Mouse (Mus musculus): ENCODE measurements around the gene Apom. TPM values are rescaled to one million over a fixed set of nuclear protein-coding genes. Genes with fewer than 3 reads are reported as not detected.

Gene Apom
- polyA plus RNA-seq (2014; fragmentation: Illumina TruSeq; extraction: RNeasy Lipid Tissue Mini Kit (QIAGEN cat#74804); ENCODE audit: low read depth, low replicate concordance) = not detected

DNA sequence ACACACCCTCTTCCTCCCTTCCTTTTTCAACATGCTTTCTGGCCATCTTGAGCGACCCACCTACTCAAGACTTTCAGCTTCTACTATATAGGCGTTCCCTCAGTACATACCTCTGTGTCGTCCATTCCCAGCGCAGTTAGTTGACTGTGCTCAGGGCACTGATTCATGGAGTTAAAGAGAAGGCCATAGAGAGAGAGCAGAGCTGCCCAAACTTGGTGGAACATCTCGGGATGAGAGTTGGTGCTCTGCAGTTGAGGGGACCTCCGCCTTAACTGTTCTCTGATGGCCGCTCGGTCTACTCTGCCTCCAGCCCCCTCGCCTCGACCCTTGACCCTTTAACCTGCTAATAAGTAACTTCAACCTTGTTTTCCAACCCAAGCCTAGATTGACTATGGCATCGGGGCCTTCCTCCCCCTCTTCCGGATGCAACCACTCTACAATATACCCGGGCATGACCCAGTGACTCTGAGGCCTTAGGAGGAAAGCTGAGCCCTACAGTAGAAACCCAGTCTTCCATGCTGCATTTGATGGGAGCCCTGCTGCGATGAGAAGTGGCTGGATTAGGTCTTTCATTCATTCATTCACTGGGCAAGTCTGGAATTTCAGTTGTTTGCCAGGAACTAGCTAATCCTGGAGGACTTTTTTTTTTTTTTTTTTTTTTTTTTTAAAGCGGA, at the start of gene Apom:
Gene Apom, minus strand, starts transcription at position 551 of the 674 bp plus-strand sequence.

GRCm38 (mm10) chr17:35175968-35176367, 44.1 kb upstream of the Apom start, which contains the start of gene Aif1:
Gene Aif1 (minus strand): TSS chr17:35176068.

GRCm38 (mm10) chr17:35164568-35165450, 33.0 kb upstream of the Apom start, which contains the start of gene Prrc2a:
Gene Prrc2a (minus strand): TSS chr17:35164897.

GRCm38 (mm10) chr17:35134801-35135590, 3.1 kb upstream of the Apom start, which contains the start of gene Bag6:
Gene Bag6 (plus strand): TSS chr17:35135178.

GRCm38 (mm10) chr17:35126206-35126611, 5.6 kb downstream of the Apom start, which contains the start of gene D17H6S53E:
Gene D17H6S53E (plus strand): TSS chr17:35126373.

GRCm38 (mm10) chr17:35121871-35122303, 10.0 kb downstream of the Apom start, which contains the start of gene Csnk2b:
Gene Csnk2b (minus strand): TSS chr17:35122053.

DNA sequence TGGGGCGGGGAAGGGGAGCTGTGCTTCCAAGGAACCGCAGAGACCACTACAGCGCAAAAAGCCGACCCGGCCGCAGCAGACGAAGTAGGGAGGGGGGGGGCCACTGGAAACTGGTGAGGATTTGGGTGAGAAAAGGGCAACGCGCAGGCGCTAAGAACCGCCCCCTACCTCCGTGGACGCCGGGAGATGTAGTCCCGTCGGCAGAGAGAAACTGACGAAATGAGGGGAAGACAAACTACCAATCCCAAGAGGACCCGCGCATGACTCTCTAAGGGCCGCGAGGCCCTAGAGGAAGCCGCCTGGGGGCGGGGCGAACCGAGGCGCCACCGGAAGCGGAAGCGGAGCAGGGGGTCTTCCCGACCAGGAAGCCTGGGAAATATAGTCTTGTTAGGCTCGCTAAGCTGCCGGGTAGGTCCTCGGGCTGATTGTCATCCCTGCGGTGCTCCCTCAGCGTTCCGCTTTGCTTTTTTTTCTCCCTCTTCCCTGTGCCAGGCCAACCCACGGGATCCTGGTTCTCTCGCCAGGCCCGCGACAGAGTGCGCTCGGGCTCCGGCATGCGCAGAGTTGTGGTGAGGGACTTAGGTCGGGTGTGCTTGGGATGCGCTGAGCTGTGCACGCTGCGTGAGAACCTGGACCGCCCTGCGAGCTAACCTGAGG, 10.6 kb downstream of the Apom start, which contains the start of gene Gpank1:
Gene Gpank1, plus strand, starts transcription at position 313 of the 657 bp plus-strand sequence.

DNA sequence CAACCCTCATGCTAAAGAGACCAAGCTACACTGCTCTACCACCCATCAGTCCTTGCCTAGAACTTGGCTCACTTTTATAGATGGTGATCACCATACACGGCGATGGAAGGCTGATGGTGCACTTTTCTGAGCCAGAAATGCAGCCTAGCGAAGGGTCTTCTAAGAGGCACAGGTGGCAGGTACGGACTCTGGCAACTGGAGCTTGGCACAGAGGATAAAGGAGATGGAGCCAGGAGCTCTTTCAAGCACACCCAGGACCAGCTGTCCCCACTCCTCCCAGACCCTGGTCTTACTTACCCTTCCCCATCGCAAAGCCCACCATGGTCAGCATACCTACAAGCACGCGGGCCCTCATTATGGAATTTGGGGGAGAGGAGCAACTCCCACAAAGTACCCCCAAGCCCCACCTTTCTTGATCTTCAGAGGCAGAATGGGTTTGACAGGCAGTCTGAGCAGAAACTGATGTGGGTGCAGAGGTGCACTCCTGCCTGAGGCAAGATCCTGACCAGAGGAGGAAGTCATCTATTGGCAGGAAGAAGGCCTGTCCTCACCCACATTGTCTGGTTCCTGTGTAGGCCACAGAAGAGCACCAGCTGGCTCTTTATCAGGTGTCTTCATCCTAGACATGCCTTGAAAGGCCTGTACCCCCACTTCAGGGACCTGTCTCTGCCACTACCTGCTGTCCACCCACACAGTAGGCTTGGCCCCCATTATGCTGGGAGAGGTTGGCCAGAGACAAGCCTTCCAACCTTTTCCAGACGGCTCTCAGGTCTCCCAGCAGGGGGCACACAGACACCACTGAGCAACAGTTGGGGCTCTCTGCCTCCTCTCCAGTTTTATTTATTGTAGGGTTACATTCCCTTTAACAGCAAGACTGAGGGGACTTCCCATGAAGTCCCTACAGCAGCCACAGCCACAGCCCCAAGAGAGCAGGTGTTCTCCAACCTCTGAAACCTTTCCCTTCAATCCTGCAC, 16.5 kb downstream of the Apom start, which contains the start of gene Ly6g5b:
Gene Ly6g5b, minus strand, starts transcription at position 383 of the 974 bp plus-strand sequence.

DNA sequence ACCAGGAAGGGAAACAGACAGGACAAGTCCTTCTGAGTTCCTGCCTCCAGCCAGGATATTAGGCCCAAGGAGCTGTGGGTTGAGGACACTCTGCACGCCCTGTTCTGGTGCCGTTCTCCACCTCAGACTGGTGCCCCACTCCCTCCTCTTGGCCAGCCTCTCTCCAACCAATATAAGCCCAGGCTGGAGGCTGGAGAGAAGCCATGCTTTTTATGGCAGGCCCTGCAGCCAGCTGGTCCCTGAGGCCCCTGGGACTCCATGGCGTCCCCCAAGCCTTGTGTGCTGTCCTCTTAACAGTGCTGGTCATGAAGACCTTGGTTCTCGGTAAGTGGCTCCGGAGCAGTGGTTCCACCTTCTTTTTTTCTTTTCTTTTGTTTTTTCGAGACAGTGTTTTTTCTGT, 23.8 kb downstream of the Apom start, which contains the start of gene Ly6g5c:
Gene Ly6g5c, plus strand, starts transcription at position 183 of the 400 bp plus-strand sequence.

GRCm38 (mm10) chr17:35088825-35089644, 42.8 kb downstream of the Apom start, which contains the start of gene Abhd16a:
Gene Abhd16a (plus strand): TSS chr17:35089263.

DNA sequence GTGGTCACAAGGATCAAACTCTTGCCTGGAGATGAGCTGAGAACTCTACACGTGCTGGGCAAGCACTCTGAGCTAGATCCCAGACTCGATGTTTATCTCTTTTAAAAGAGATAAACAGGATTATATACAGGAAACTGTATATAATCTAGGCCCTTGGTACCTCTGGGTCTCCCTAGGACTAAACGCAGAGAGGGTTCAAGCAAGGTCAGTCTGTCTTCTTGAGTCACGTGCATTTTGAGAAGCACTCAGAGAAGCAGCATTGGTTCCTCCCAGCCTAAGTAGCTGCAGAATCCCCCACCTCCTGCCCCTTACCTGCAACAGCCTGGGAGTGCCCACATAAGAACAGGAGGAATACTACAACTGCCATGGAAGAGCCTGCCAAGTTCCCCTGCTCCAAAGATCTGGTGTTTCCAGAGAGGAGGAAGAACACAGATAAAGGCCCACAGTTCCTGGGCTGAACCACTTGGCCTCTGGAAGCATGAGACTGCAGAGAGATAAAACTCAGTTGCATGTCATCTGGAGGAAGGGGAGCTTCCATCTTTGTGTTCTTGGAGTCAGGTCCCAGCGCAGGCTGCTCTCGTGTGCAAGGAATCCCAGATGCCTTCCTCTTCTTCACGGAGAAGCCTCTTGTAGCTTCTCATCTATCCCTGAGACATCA, 46.5 kb downstream of the Apom start, which contains the start of gene Ly6g6f:
Gene Ly6g6f, minus strand, starts transcription at position 403 of the 658 bp plus-strand sequence.

Other genes starting within 250 kb of the Apom start
- 20.2 TPM for gene C2, start 233.8 kb downstream of the Apom start, polyA plus RNA-seq (2014; fragmentation: Illumina TruSeq; extraction: RNeasy Lipid Tissue Mini Kit (QIAGEN cat#74804); ENCODE audit: low read depth, low replicate concordance)
- gene Ehmt2, start 233.6 kb downstream of the Apom start, polyA plus RNA-seq (2014; fragmentation: Illumina TruSeq; extraction: RNeasy Lipid Tissue Mini Kit (QIAGEN cat#74804); ENCODE audit: low read depth, low replicate concordance) = 10.5 TPM
- gene Slc44a4, start 217.6 kb downstream of the Apom start, polyA plus RNA-seq (2014; fragmentation: Illumina TruSeq; extraction: RNeasy Lipid Tissue Mini Kit (QIAGEN cat#74804); ENCODE audit: low read depth, low replicate concordance) = not detected
- 3.5 TPM for gene Neu1, start 200.8 kb downstream of the Apom start, polyA plus RNA-seq (2014; fragmentation: Illumina TruSeq; extraction: RNeasy Lipid Tissue Mini Kit (QIAGEN cat#74804); ENCODE audit: low read depth, low replicate concordance)
- 46.5 TPM for gene Hspa1b, start 172.8 kb downstream of the Apom start, polyA plus RNA-seq (2014; fragmentation: Illumina TruSeq; extraction: RNeasy Lipid Tissue Mini Kit (QIAGEN cat#74804); ENCODE audit: low read depth, low replicate concordance)
- not detected for gene Gm20481, start 162.1 kb downstream of the Apom start, polyA plus RNA-seq (2014; fragmentation: Illumina TruSeq; extraction: RNeasy Lipid Tissue Mini Kit (QIAGEN cat#74804); ENCODE audit: low read depth, low replicate concordance)
- gene Hspa1a, start 159.9 kb downstream of the Apom start, polyA plus RNA-seq (2014; fragmentation: Illumina TruSeq; extraction: RNeasy Lipid Tissue Mini Kit (QIAGEN cat#74804); ENCODE audit: low read depth, low replicate concordance) = 23.9 TPM
- gene Hspa1l, start 159.3 kb downstream of the Apom start, polyA plus RNA-seq (2014; fragmentation: Illumina TruSeq; extraction: RNeasy Lipid Tissue Mini Kit (QIAGEN cat#74804); ENCODE audit: low read depth, low replicate concordance) = not detected
- gene Lsm2, start 150.2 kb downstream of the Apom start, polyA plus RNA-seq (2014; fragmentation: Illumina TruSeq; extraction: RNeasy Lipid Tissue Mini Kit (QIAGEN cat#74804); ENCODE audit: low read depth, low replicate concordance) = 9.4 TPM
- 10.7 TPM for gene Vars, start 131.1 kb downstream of the Apom start, polyA plus RNA-seq (2014; fragmentation: Illumina TruSeq; extraction: RNeasy Lipid Tissue Mini Kit (QIAGEN cat#74804); ENCODE audit: low read depth, low replicate concordance)
- not detected for gene Vwa7, start 115.5 kb downstream of the Apom start, polyA plus RNA-seq (2014; fragmentation: Illumina TruSeq; extraction: RNeasy Lipid Tissue Mini Kit (QIAGEN cat#74804); ENCODE audit: low read depth, low replicate concordance)
- not detected for gene Sapcd1, start 104.0 kb downstream of the Apom start, polyA plus RNA-seq (2014; fragmentation: Illumina TruSeq; extraction: RNeasy Lipid Tissue Mini Kit (QIAGEN cat#74804); ENCODE audit: low read depth, low replicate concordance)
- not detected for gene Msh5, start 85.3 kb downstream of the Apom start, polyA plus RNA-seq (2014; fragmentation: Illumina TruSeq; extraction: RNeasy Lipid Tissue Mini Kit (QIAGEN cat#74804); ENCODE audit: low read depth, low replicate concordance)
- 23.6 TPM for gene Clic1, start 82.1 kb downstream of the Apom start, polyA plus RNA-seq (2014; fragmentation: Illumina TruSeq; extraction: RNeasy Lipid Tissue Mini Kit (QIAGEN cat#74804); ENCODE audit: low read depth, low replicate concordance)
- gene Ddah2, start 73.0 kb downstream of the Apom start, polyA plus RNA-seq (2014; fragmentation: Illumina TruSeq; extraction: RNeasy Lipid Tissue Mini Kit (QIAGEN cat#74804); ENCODE audit: low read depth, low replicate concordance) = not detected
- gene Ly6g6c, start 66.7 kb downstream of the Apom start, polyA plus RNA-seq (2014; fragmentation: Illumina TruSeq; extraction: RNeasy Lipid Tissue Mini Kit (QIAGEN cat#74804); ENCODE audit: low read depth, low replicate concordance) = not detected
- not detected for gene Mpig6b, start 65.9 kb downstream of the Apom start, polyA plus RNA-seq (2014; fragmentation: Illumina TruSeq; extraction: RNeasy Lipid Tissue Mini Kit (QIAGEN cat#74804); ENCODE audit: low read depth, low replicate concordance)
- not detected for gene Ly6g6e, start 55.1 kb downstream of the Apom start, polyA plus RNA-seq (2014; fragmentation: Illumina TruSeq; extraction: RNeasy Lipid Tissue Mini Kit (QIAGEN cat#74804); ENCODE audit: low read depth, low replicate concordance)
- gene Ly6g6d, start 54.0 kb downstream of the Apom start, polyA plus RNA-seq (2014; fragmentation: Illumina TruSeq; extraction: RNeasy Lipid Tissue Mini Kit (QIAGEN cat#74804); ENCODE audit: low read depth, low replicate concordance) = not detected
- not detected for gene Ly6g6f, start 46.4 kb downstream of the Apom start, polyA plus RNA-seq (2014; fragmentation: Illumina TruSeq; extraction: RNeasy Lipid Tissue Mini Kit (QIAGEN cat#74804); ENCODE audit: low read depth, low replicate concordance)
- gene Abhd16a, start 42.8 kb downstream of the Apom start, polyA plus RNA-seq (2014; fragmentation: Illumina TruSeq; extraction: RNeasy Lipid Tissue Mini Kit (QIAGEN cat#74804); ENCODE audit: low read depth, low replicate concordance) = 4.8 TPM
- gene Ly6g5c, start 23.8 kb downstream of the Apom start, polyA plus RNA-seq (2014; fragmentation: Illumina TruSeq; extraction: RNeasy Lipid Tissue Mini Kit (QIAGEN cat#74804); ENCODE audit: low read depth, low replicate concordance) = not detected
- gene Ly6g5b, start 16.6 kb downstream of the Apom start, polyA plus RNA-seq (2014; fragmentation: Illumina TruSeq; extraction: RNeasy Lipid Tissue Mini Kit (QIAGEN cat#74804); ENCODE audit: low read depth, low replicate concordance) = not detected
- gene Gpank1, start 10.6 kb downstream of the Apom start, polyA plus RNA-seq (2014; fragmentation: Illumina TruSeq; extraction: RNeasy Lipid Tissue Mini Kit (QIAGEN cat#74804); ENCODE audit: low read depth, low replicate concordance) = 1.4 TPM
- 163 TPM for gene Csnk2b, start 10.0 kb downstream of the Apom start, polyA plus RNA-seq (2014; fragmentation: Illumina TruSeq; extraction: RNeasy Lipid Tissue Mini Kit (QIAGEN cat#74804); ENCODE audit: low read depth, low replicate concordance)
- gene D17H6S53E, start 5.7 kb downstream of the Apom start, polyA plus RNA-seq (2014; fragmentation: Illumina TruSeq; extraction: RNeasy Lipid Tissue Mini Kit (QIAGEN cat#74804); ENCODE audit: low read depth, low replicate concordance) = 1.3 TPM
- 11.5 TPM for gene Bag6, start 3.1 kb upstream of the Apom start, polyA plus RNA-seq (2014; fragmentation: Illumina TruSeq; extraction: RNeasy Lipid Tissue Mini Kit (QIAGEN cat#74804); ENCODE audit: low read depth, low replicate concordance)
- gene Prrc2a, start 32.8 kb upstream of the Apom start, polyA plus RNA-seq (2014; fragmentation: Illumina TruSeq; extraction: RNeasy Lipid Tissue Mini Kit (QIAGEN cat#74804); ENCODE audit: low read depth, low replicate concordance) = 7.2 TPM
- 8.7 TPM for gene Aif1, start 44.0 kb upstream of the Apom start, polyA plus RNA-seq (2014; fragmentation: Illumina TruSeq; extraction: RNeasy Lipid Tissue Mini Kit (QIAGEN cat#74804); ENCODE audit: low read depth, low replicate concordance)
- gene Lst1, start 56.4 kb upstream of the Apom start, polyA plus RNA-seq (2014; fragmentation: Illumina TruSeq; extraction: RNeasy Lipid Tissue Mini Kit (QIAGEN cat#74804); ENCODE audit: low read depth, low replicate concordance) = not detected
- not detected for gene Ltb, start 62.4 kb upstream of the Apom start, polyA plus RNA-seq (2014; fragmentation: Illumina TruSeq; extraction: RNeasy Lipid Tissue Mini Kit (QIAGEN cat#74804); ENCODE audit: low read depth, low replicate concordance)
- gene Tnf, start 70.0 kb upstream of the Apom start, polyA plus RNA-seq (2014; fragmentation: Illumina TruSeq; extraction: RNeasy Lipid Tissue Mini Kit (QIAGEN cat#74804); ENCODE audit: low read depth, low replicate concordance) = not detected
- gene Lta, start 73.3 kb upstream of the Apom start, polyA plus RNA-seq (2014; fragmentation: Illumina TruSeq; extraction: RNeasy Lipid Tissue Mini Kit (QIAGEN cat#74804); ENCODE audit: low read depth, low replicate concordance) = not detected
- not detected for gene Gm16181, start 88.8 kb upstream of the Apom start, polyA plus RNA-seq (2014; fragmentation: Illumina TruSeq; extraction: RNeasy Lipid Tissue Mini Kit (QIAGEN cat#74804); ENCODE audit: low read depth, low replicate concordance)
- gene Atp6v1g2, start 101.6 kb upstream of the Apom start, polyA plus RNA-seq (2014; fragmentation: Illumina TruSeq; extraction: RNeasy Lipid Tissue Mini Kit (QIAGEN cat#74804); ENCODE audit: low read depth, low replicate concordance) = 5.0 TPM
- not detected for gene Nfkbil1, start 103.7 kb upstream of the Apom start, polyA plus RNA-seq (2014; fragmentation: Illumina TruSeq; extraction: RNeasy Lipid Tissue Mini Kit (QIAGEN cat#74804); ENCODE audit: low read depth, low replicate concordance)
- gene Ddx39b, start 109.7 kb upstream of the Apom start, polyA plus RNA-seq (2014; fragmentation: Illumina TruSeq; extraction: RNeasy Lipid Tissue Mini Kit (QIAGEN cat#74804); ENCODE audit: low read depth, low replicate concordance) = 11.1 TPM
- gene H2-D1, start 130.7 kb upstream of the Apom start, polyA plus RNA-seq (2014; fragmentation: Illumina TruSeq; extraction: RNeasy Lipid Tissue Mini Kit (QIAGEN cat#74804); ENCODE audit: low read depth, low replicate concordance) = 42.0 TPM
- not detected for gene H2-Q1, start 188.4 kb upstream of the Apom start, polyA plus RNA-seq (2014; fragmentation: Illumina TruSeq; extraction: RNeasy Lipid Tissue Mini Kit (QIAGEN cat#74804); ENCODE audit: low read depth, low replicate concordance)
- gene H2-Q2, start 210.2 kb upstream of the Apom start, polyA plus RNA-seq (2014; fragmentation: Illumina TruSeq; extraction: RNeasy Lipid Tissue Mini Kit (QIAGEN cat#74804); ENCODE audit: low read depth, low replicate concordance) = 2.0 TPM
- 19.9 TPM for gene H2-Q4, start 247.6 kb upstream of the Apom start, polyA plus RNA-seq (2014; fragmentation: Illumina TruSeq; extraction: RNeasy Lipid Tissue Mini Kit (QIAGEN cat#74804); ENCODE audit: low read depth, low replicate concordance)

Measured in adrenal gland, adult 10 weeks (tissue).